Mouse (Mus musculus): ENCODE measurements around the gene Arhgap35. TPM values are rescaled to one million over a fixed set of nuclear protein-coding genes. Genes with fewer than 3 reads are reported as not detected.

The Arhgap35 gene
- polyA plus RNA-seq, 1 experiment from 2014 or later, result 36.1 TPM

DNA sequence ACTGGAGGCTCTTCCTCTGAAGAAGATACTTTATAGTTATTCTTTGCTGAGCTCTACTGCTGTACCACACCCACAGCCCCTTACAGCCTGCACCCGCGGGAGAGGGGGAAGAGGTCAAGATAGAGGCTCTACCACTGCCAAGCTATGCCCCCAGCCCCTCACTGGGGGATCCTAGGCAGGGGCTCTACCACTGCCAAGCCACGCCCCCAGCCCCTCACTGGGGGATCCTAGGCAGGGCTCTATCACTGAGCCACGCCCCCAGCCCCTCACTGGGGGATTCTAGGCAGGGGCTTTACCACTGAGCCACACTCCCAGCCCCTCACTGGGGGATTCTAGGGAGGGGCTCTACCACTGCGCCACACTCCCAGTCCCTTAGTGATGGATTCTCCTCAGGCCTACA is 158.5 kb downstream of the Arhgap35 start:
- no peak overlapping the region for H3K4me3 ChIP-seq
- 86% methylated on average over 5 of the region's 5 CpGs for WGBS
- H3K9me3 ChIP-seq, result no peaks in the 10 kb centered on the region
- peaks cover 3% of the 10 kb centered on the region; the same call in 1 of the 2 replicates for H3K27me3 ChIP-seq (replicated peaks)
- H3K36me3 ChIP-seq (replicated peaks), result no peaks in the 10 kb centered on the region
- H3K4me2 ChIP-seq, result no peak overlapping the region
- H3K4me1 ChIP-seq, result peaks cover 11% of the 10 kb centered on the region
- H3K9ac ChIP-seq, result no peak overlapping the region
- no peak for ATAC-seq (replicated peaks)
- H3K27ac ChIP-seq, result no peak overlapping the region

DNA sequence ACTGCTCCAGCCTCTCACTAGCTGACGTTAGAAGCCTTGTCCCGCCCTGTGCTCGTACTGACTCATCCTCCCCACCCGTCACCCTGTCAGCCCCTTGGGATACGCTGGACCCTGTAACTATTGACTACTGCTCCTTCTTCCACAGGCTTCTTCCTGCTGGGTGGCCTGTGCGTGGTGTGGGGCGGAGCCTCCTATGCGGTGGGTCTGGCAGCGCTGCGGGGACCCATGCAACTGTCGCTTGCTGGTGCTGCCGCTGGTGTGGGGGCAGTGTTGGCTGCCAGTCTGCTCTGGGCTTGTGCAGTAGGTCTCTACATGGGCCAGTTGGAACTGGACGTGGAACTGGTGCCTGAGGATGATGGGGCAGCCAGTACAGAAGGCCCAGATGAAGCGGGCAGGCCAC is 159.8 kb downstream of the Arhgap35 start:
- Histone ChIP-seq H3K9me3 (no peaks in the 10 kb centered on the region), H3K27me3 (replicated peaks) (no peaks in the 10 kb centered on the region), H3K4me3 (no peak overlapping the region), H3K4me2 (no peak overlapping the region), H3K27ac (no peak overlapping the region), H3K9ac (no peak overlapping the region), H3K36me3 (replicated peaks) (no peaks in the 10 kb centered on the region), H3K4me1 (peaks cover 11% of the 10 kb centered on the region)
- no peak for ATAC-seq (replicated peaks)
- WGBS, result 93% methylated on average over 14 of the region's 14 CpGs

DNA sequence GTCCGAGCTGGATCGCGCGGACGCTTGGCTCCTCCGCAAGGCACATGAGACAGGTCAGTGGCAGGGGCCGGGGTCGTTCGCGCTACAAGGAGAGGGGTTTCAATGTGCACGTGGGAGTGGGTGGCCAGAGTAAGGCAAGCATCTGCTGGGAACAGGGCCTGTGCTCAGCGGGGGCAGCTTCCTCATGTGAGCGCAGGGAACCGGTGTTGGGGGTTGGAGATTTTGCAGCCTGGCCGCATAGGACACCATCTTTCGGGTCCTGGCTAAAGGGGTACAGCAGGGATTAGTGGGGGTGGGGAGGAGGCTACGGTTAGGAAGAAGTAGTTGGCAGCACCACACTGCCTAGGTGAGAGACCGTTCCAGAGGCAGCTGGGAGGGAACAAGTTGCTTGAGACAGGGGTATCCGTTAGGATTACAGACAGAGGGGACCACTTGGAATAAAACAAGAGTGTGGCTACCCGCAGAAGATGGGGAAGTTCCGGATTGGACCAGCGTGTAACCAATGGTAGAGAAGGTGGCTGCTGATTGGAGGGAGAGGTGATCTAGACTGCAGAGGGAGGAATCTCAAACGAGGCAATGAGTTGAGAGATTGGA is 161.6 kb downstream of the Arhgap35 start:
- no peaks in the 10 kb centered on the region for H3K9me3 ChIP-seq
- peak overlapping the region; percentile 81 for H3K4me2 ChIP-seq
- ATAC-seq (replicated peaks), result peak; percentile 80
- no peaks in the 10 kb centered on the region for H3K36me3 ChIP-seq (replicated peaks)
- H3K4me1 ChIP-seq, result peaks cover 11% of the 10 kb centered on the region
- no peaks in the 10 kb centered on the region for H3K27me3 ChIP-seq (replicated peaks)
- WGBS, result under 1% methylated on average over 23 of the region's 23 CpGs
- peak overlapping the region; percentile 86 for H3K4me3 ChIP-seq
- peak overlapping the region; percentile 56 for H3K9ac ChIP-seq
- H3K27ac ChIP-seq, result peak overlapping the region; percentile 76

DNA sequence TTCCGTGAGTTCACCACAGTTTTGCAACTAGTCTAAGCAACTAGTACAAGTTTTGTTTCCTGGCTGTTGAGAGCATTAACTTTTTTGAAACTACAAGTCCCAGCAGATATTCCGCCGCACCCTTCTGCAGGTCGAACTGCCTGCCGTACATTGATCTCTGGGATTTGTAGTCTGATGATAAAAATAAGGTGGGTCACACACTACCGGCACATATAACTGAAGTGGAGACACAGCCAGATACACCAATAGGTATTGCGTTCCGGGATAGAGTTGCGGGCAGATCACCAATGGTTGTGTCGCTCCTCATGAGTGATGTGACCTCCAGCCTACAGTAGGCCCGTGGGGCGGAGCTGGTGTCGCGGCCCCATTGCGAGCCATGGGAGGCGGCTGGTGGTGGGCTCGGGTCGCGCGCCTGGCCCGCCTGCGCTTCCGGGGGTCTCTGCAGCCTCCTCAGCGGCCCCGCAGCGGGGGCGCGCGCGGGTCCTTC is 162.2 kb downstream of the Arhgap35 start, which contains the start of gene Tmem160:
Gene Tmem160 (plus strand): TSS at position 193 of the 487 bp plus-strand sequence.
- H3K4me2 ChIP-seq, result peak within 1 kb of the TSS; percentile 81
- no peaks in the 10 kb centered on the region for H3K36me3 ChIP-seq (replicated peaks)
- 1% methylated on average over 30 of the region's 30 CpGs for WGBS
- peak within 1 kb of the TSS; percentile 76 for H3K27ac ChIP-seq
- H3K4me1 ChIP-seq, result peaks cover 11% of the 10 kb centered on the region
- H3K9ac ChIP-seq, result peak within 1 kb of the TSS; percentile 56
- H3K27me3 ChIP-seq (replicated peaks), result no peaks in the 10 kb centered on the region
- H3K9me3 ChIP-seq, result no peaks in the 10 kb centered on the region
- H3K4me3 ChIP-seq, result peak within 1 kb of the TSS; percentile 86
- ATAC-seq (replicated peaks), result peak; percentile 98

DNA sequence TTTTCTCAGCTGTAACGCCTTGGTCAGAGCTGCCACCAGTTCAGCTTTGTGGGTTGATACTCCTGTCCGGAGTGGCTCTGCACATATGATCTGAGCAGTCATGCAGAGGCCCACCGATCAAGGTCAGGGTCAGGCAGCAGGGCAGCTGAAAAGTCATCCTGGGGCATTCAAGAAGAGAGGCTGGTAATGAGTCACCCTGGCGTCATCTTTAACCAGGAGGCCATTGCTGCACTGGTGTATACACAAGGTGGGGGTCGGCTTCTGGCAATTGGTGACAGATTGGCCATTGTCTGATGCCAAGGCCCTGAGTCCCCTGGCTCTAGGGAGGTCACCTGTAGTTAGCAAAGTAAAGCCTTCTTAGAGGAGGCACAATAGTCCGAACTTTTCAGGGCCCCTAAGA is 163.1 kb downstream of the Arhgap35 start:
- Histone ChIP-seq H3K4me3 (no peak overlapping the region), H3K36me3 (replicated peaks) (no peaks in the 10 kb centered on the region), H3K27me3 (replicated peaks) (no peaks in the 10 kb centered on the region), H3K9ac (no peak overlapping the region), H3K4me2 (no peak overlapping the region), H3K4me1 (peaks cover 11% of the 10 kb centered on the region), H3K27ac (no peak overlapping the region), H3K9me3 (no peaks in the 10 kb centered on the region)
- no peak for ATAC-seq (replicated peaks)
- 85% methylated on average over 6 of the region's 6 CpGs for WGBS

Other genes starting within 250 kb of the Arhgap35 start
- 243 and 256 TPM in 2 replicates for gene Sae1, start 227.2 kb downstream of the Arhgap35 start, polyA plus RNA-seq (2015; fragmentation: Nextera tagmentation; extraction: Ambion mirVana)
- 20.0 and 22.1 TPM in 2 replicates for gene Zc3h4, start 214.1 kb downstream of the Arhgap35 start, polyA plus RNA-seq (2015; fragmentation: Nextera tagmentation; extraction: Ambion mirVana)
- 63.6 and 74.4 TPM in 2 replicates for gene Tmem160, start 162.2 kb downstream of the Arhgap35 start, polyA plus RNA-seq (2015; fragmentation: Nextera tagmentation; extraction: Ambion mirVana)
- gene Npas1, start 137.3 kb downstream of the Arhgap35 start, polyA plus RNA-seq (2015; fragmentation: Nextera tagmentation; extraction: Ambion mirVana), result 5.8 and 7.2 TPM in 2 replicates
- not detected in 2 replicates for gene Ceacam15, start 60.7 kb upstream of the Arhgap35 start, polyA plus RNA-seq (2015; fragmentation: Nextera tagmentation; extraction: Ambion mirVana)
- 0.17 and 0.19 TPM in 2 replicates for gene Ceacam9, start 106.9 kb upstream of the Arhgap35 start, polyA plus RNA-seq (2015; fragmentation: Nextera tagmentation; extraction: Ambion mirVana)
- gene Ap2s1, start 123.4 kb upstream of the Arhgap35 start, polyA plus RNA-seq (2015; fragmentation: Nextera tagmentation; extraction: Ambion mirVana), result 452 and 465 TPM in 2 replicates
- gene Slc1a5, start 166.3 kb upstream of the Arhgap35 start, polyA plus RNA-seq (2015; fragmentation: Nextera tagmentation; extraction: Ambion mirVana), result 12.4 and 14.3 TPM in 2 replicates
- gene Strn4, start 200.9 kb upstream of the Arhgap35 start, polyA plus RNA-seq (2015; fragmentation: Nextera tagmentation; extraction: Ambion mirVana), result 205 and 227 TPM in 2 replicates
- 51.9 and 55.1 TPM in 2 replicates for gene Fkrp, start 201.7 kb upstream of the Arhgap35 start, polyA plus RNA-seq (2015; fragmentation: Nextera tagmentation; extraction: Ambion mirVana)
- gene Prkd2, start 227.9 kb upstream of the Arhgap35 start, polyA plus RNA-seq (2015; fragmentation: Nextera tagmentation; extraction: Ambion mirVana), result 6.7 TPM in 2 replicates

All from midbrain, embryonic 15.5 days (tissue).